Mouse (Mus musculus) liver, embryonic 14.5 days (tissue): Measurements from ENCODE around the gene Ncor1.

Source experiments
- CTCF ChIP-seq: IDR thresholded peaks from 2 replicates; pipeline ENCODE4 v1.5.1; 2016; ENCODE audit warnings: antibody characterized with exemption, low read depth, control low read depth
- EP300 ChIP-seq: IDR thresholded peaks from 2 replicates; pipeline ENCODE4 v1.6.1; 2016; ENCODE audit warnings: antibody characterized with exemption, low read depth

GRCm38 (mm10) chr11:62496151-62496715 is 37.9 kb upstream of the Ncor1 start:
- peak; percentile 80 for TF ChIP-seq CTCF
- no peak for TF ChIP-seq EP300
